Mouse (Mus musculus): ENCODE data around the gene Rpp25l. TPM values are rescaled to one million over a fixed set of nuclear protein-coding genes. Genes with fewer than 3 reads are reported as not detected.

Gene Rpp25l
- total and polyA plus RNA-seq, 2 experiments: 20.5 to 59.1 TPM

DNA sequence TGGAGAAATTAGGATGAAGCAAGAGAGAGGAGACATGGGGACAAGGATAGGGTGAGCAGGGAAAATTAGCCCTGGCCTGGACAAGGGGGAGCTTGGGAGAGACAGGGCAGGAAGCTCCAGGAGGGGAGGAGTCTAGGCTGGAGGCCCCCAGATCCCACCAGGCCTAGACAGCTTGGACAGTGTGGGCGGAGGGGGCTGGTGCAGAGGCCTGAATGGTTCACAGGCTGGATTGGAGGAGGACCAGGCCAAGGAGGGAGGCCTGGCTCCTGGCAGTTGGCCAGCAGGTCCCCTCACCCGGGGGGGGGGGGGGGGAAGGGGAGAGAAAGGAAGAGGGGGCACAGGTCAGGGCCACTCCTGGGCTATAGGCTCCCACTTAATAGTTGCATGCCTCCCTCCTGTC is 34.0 kb downstream of the Rpp25l start:
- Histone ChIP-seq H3K36me3 (ENCODE audit: control insufficient read depth, insufficient read depth, low read length) (no peaks in the 10 kb centered on the region), H3K27me3 (ENCODE audit: control insufficient read depth, insufficient read depth, low read length) (peaks cover 3% of the 10 kb centered on the region; the same call in 1 of the 2 replicates), H3K9ac (ENCODE audit: low read depth, low read length) (no peak overlapping the region), H3K79me2 (ENCODE audit: control insufficient read depth, insufficient read depth, low read length) (no peaks in the 10 kb centered on the region), H3K4me1 (ENCODE audit: control insufficient read depth, insufficient read depth, low read length) (no peaks in the 10 kb centered on the region), H3K27ac (replicated peaks; ENCODE audit: insufficient read depth, low read depth, low read length) (no peak overlapping the region), H3K4me3 (ENCODE audit: insufficient read depth, low read depth, low read length) (no peak overlapping the region)
- no peak for TF ChIP-seq CTCF (IDR thresholded peaks at IDR 0.05; ENCODE audit: low read depth, low read length)
- TF ChIP-seq POLR2A (IDR thresholded peaks at IDR 0.05; ENCODE audit: extremely low read depth, insufficient read depth, low read length): no peak
- no peak for DNase-seq (ENCODE audit: extremely low read depth, low read depth, low spot score)
- WGBS: 71% methylated on average over 1 of the region's 2 CpGs

DNA sequence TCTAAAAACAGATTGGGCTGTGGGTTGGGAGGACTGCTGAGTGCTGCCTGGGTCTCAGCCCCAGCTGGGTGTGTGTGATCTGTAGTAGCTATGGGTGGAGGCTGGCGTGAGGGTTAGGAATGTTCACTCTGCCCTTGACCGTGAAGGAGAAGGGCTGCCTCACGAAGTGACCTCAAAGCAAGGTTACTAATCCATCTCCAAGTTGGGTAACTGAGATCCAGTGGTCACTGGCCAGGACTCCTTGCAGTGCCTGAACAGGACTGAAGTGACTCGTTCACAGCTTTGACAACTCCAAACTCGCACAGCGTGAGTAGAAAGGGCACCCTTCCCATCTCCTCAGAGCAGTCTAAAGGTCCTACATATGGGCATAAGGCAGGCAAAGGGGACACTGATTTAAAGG is 34.5 kb downstream of the Rpp25l start:
- no peak overlapping the region for H3K4me3 ChIP-seq (ENCODE audit: insufficient read depth, low read depth, low read length)
- no peaks in the 10 kb centered on the region for H3K36me3 ChIP-seq (ENCODE audit: control insufficient read depth, insufficient read depth, low read length)
- no peaks in the 10 kb centered on the region for H3K79me2 ChIP-seq (ENCODE audit: control insufficient read depth, insufficient read depth, low read length)
- H3K27ac ChIP-seq (replicated peaks; ENCODE audit: insufficient read depth, low read depth, low read length): no peak overlapping the region
- no peaks in the 10 kb centered on the region for H3K4me1 ChIP-seq (ENCODE audit: control insufficient read depth, insufficient read depth, low read length)
- 78% methylated on average over 6 of the region's 6 CpGs for WGBS
- DNase-seq (ENCODE audit: extremely low read depth, low read depth, low spot score): no peak
- no peak overlapping the region for H3K9ac ChIP-seq (ENCODE audit: low read depth, low read length)
- no peak for TF ChIP-seq CTCF (IDR thresholded peaks at IDR 0.05; ENCODE audit: low read depth, low read length)
- peaks cover 3% of the 10 kb centered on the region; the same call in 1 of the 2 replicates for H3K27me3 ChIP-seq (ENCODE audit: control insufficient read depth, insufficient read depth, low read length)

DNA sequence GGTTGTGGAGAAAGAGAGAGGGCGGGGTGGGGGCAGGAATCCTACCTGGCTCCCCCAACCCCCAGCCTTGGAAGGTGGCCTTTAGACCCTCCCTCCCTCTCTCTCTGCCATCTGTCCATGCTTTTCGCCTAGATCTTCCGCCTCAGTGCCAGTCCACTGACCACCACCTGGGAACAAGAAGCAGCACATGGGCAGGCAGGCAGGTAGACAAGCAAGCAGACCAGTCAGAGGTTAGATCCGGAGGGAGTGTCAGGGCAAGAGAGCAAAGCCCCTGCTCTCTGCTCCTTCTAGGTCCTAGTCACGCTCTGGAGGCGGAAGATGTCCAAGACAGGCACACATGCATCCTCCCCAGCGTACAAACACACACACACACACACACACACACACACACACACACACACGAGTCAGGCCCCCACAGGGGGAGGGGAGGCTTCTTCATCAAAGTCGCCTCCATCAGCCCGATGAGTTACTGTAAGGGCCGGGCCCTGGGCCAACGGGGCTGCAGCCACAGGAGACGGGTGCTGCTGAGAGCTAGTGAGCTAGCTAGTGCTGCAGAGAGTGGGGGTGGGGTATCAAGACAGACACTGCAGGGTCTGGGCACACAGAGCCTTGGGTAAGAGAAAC is 36.2 kb downstream of the Rpp25l start:
- H3K9ac ChIP-seq (ENCODE audit: low read depth, low read length): no peak overlapping the region
- H3K79me2 ChIP-seq (ENCODE audit: control insufficient read depth, insufficient read depth, low read length): no peaks in the 10 kb centered on the region
- no peak for TF ChIP-seq POLR2A (IDR thresholded peaks at IDR 0.05; ENCODE audit: extremely low read depth, insufficient read depth, low read length)
- no peaks in the 10 kb centered on the region for H3K4me1 ChIP-seq (ENCODE audit: control insufficient read depth, insufficient read depth, low read length)
- no peak overlapping the region for H3K4me3 ChIP-seq (ENCODE audit: insufficient read depth, low read depth, low read length)
- peaks cover 3% of the 10 kb centered on the region; the same call in 1 of the 2 replicates for H3K27me3 ChIP-seq (ENCODE audit: control insufficient read depth, insufficient read depth, low read length)
- H3K36me3 ChIP-seq (ENCODE audit: control insufficient read depth, insufficient read depth, low read length): no peaks in the 10 kb centered on the region
- WGBS: 75% methylated on average over 13 of the region's 13 CpGs
- DNase-seq (ENCODE audit: extremely low read depth, low read depth, low spot score): no peak
- no peak overlapping the region for H3K27ac ChIP-seq (replicated peaks; ENCODE audit: insufficient read depth, low read depth, low read length)

DNA sequence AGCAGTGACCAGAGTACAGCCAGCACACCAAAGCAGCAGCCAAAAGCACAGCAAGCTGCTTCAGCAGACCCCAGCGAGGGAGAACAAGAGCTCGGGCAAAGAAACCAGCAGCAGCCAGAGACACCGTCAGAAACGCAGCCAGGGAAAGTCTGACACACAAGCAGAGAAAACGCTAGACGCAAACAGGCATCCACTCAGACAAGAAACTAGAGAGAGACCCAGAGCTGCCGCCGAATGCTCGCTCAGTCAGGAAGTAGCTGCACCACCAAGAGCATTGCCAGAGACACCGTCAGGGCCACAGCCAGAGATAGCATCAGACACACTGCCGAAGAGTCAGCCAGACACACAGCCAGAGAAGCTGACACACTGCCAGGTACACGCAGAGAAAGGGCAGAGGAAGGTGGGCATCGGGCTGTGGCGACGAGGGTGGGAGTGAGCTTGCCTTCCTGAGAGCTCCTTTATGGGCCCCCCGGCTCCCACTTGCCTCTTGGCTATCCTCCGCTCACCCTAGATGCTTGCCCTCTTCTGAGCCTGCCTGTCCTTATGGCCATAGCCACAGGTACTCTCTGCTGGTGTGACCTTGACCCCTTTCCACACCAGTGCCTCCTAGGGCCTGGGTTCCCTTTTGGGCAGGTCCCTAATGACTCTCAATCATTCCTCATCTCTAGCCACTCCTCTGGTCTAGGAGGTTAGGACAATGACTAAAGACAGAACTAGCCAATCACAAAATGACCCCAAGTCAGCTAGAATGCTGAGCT is 36.9 kb downstream of the Rpp25l start:
- no peak overlapping the region for H3K9ac ChIP-seq (ENCODE audit: low read depth, low read length)
- 64% methylated on average over 17 of the region's 17 CpGs for WGBS
- peaks cover 3% of the 10 kb centered on the region; the same call in 1 of the 2 replicates for H3K27me3 ChIP-seq (ENCODE audit: control insufficient read depth, insufficient read depth, low read length)
- no peaks in the 10 kb centered on the region for H3K4me1 ChIP-seq (ENCODE audit: control insufficient read depth, insufficient read depth, low read length)
- DNase-seq (ENCODE audit: extremely low read depth, low read depth, low spot score): no peak
- H3K27ac ChIP-seq (replicated peaks; ENCODE audit: insufficient read depth, low read depth, low read length): no peak overlapping the region
- H3K36me3 ChIP-seq (ENCODE audit: control insufficient read depth, insufficient read depth, low read length): no peaks in the 10 kb centered on the region
- no peaks in the 10 kb centered on the region for H3K79me2 ChIP-seq (ENCODE audit: control insufficient read depth, insufficient read depth, low read length)
- no peak for TF ChIP-seq POLR2A (IDR thresholded peaks at IDR 0.05; ENCODE audit: extremely low read depth, insufficient read depth, low read length)
- TF ChIP-seq CTCF (IDR thresholded peaks at IDR 0.05; ENCODE audit: low read depth, low read length): no peak
- H3K4me3 ChIP-seq (ENCODE audit: insufficient read depth, low read depth, low read length): no peak overlapping the region

DNA sequence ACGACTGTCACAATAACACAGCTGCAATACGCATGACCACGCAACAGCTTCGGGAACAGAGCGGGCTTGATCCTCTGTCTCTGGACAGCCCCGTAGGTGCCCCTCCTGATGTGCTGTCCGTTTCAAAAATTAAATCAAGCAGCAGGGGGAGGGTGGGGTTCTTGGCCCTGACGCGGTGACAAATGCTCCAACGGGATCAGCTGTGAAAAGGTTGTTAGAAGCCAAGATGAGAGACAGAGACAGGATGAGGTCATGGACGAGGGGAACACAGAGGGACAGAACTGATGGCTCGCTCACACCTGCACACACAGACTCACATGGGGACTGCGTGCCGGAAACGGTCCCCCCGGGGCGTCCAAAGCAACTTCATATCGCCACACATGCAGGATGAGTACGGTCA is 40.1 kb downstream of the Rpp25l start:
- Histone ChIP-seq H3K4me1 (ENCODE audit: control insufficient read depth, insufficient read depth, low read length) (no peaks in the 10 kb centered on the region), H3K27ac (replicated peaks; ENCODE audit: insufficient read depth, low read depth, low read length) (no peak overlapping the region), H3K79me2 (ENCODE audit: control insufficient read depth, insufficient read depth, low read length) (no peaks in the 10 kb centered on the region), H3K4me3 (ENCODE audit: insufficient read depth, low read depth, low read length) (no peak overlapping the region), H3K9ac (ENCODE audit: low read depth, low read length) (no peak overlapping the region), H3K36me3 (ENCODE audit: control insufficient read depth, insufficient read depth, low read length) (no peaks in the 10 kb centered on the region), H3K27me3 (ENCODE audit: control insufficient read depth, insufficient read depth, low read length) (no peaks in the 10 kb centered on the region)
- no peak for TF ChIP-seq CTCF (IDR thresholded peaks at IDR 0.05; ENCODE audit: low read depth, low read length)
- no peak for TF ChIP-seq POLR2A (IDR thresholded peaks at IDR 0.05; ENCODE audit: extremely low read depth, insufficient read depth, low read length)
- WGBS: 88% methylated on average over 19 of the region's 19 CpGs
- DNase-seq (ENCODE audit: extremely low read depth, low read depth, low spot score): no peak

DNA sequence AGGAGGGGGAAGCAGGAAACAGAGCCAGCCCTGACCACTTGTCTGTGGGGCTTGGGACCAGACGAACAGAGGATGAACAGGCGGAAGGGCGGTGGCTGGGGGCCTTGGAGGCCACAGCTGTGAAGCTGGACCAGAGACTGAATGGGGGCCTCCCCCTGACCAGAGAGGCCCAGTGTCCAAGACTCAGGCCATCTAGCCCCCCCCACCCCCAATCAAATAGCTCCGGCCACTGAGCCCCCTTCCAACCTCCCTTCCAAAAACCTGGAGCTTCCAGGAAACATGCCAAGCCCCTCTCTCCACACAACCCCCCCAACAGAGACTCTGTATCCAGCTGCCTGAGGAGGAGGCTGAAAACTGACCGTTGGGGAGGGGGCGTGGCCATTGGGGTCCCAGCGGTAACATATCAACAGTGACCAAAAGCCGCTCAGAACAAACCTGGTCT is 40.8 kb downstream of the Rpp25l start:
- H3K27me3 ChIP-seq (ENCODE audit: control insufficient read depth, insufficient read depth, low read length): no peaks in the 10 kb centered on the region
- no peak overlapping the region for H3K4me3 ChIP-seq (ENCODE audit: insufficient read depth, low read depth, low read length)
- TF ChIP-seq CTCF (IDR thresholded peaks at IDR 0.05; ENCODE audit: low read depth, low read length) (no peak), POLR2A (IDR thresholded peaks at IDR 0.05; ENCODE audit: extremely low read depth, insufficient read depth, low read length) (no peak)
- no peak for DNase-seq (ENCODE audit: extremely low read depth, low read depth, low spot score)
- H3K9ac ChIP-seq (ENCODE audit: low read depth, low read length): no peak overlapping the region
- no peaks in the 10 kb centered on the region for H3K4me1 ChIP-seq (ENCODE audit: control insufficient read depth, insufficient read depth, low read length)
- WGBS: 67% methylated on average over 8 of the region's 8 CpGs
- no peak overlapping the region for H3K27ac ChIP-seq (replicated peaks; ENCODE audit: insufficient read depth, low read depth, low read length)
- H3K79me2 ChIP-seq (ENCODE audit: control insufficient read depth, insufficient read depth, low read length): no peaks in the 10 kb centered on the region
- H3K36me3 ChIP-seq (ENCODE audit: control insufficient read depth, insufficient read depth, low read length): no peaks in the 10 kb centered on the region

All from liver, adult 2 months (tissue).